Mouse (Mus musculus): ENCODE measurements around the gene Zfp287. TPM values are rescaled to one million over a fixed set of nuclear protein-coding genes. Genes with fewer than 3 reads are reported as not detected.
A peak's percentile ranks its signal among the peaks of the same experiment; 100 is the strongest.

The Zfp287 gene
- polyA plus RNA-seq (2014; fragmentation: Nextera tagmentation; extraction: Ambion mirVana), result 4.8 and 5.4 TPM in 2 replicates

- Histone ChIP-seq H3K4me1 (ENCODE audit: control insufficient read depth in 2 of 2, insufficient read depth in 2 of 2, low read length in 2 of 2) (peaks cover 0 to 7% of the 10 kb centered on the region in 2 experiments; a peak in 2 of 4 replicates), H3K36me3 (ENCODE audit: control insufficient read depth, insufficient read depth, low read length) (peaks cover 17% of the 10 kb centered on the region), H3K4me3 (ENCODE audit: control insufficient read depth in 1 of 2, insufficient read depth in 1 of 2, low read depth in 1 of 2, low read length in 2 of 2) (peak within 1 kb of the TSS; percentile 63 to 78), H3K27me3 (ENCODE audit: control insufficient read depth, insufficient read depth, low read length) (no peaks in the 10 kb centered on the region), H3K27ac (replicated peaks in 1 of 2; ENCODE audit: control insufficient read depth in 1 of 2, insufficient read depth in 1 of 2, low read depth in 2 of 2, low read length in 2 of 2) (peak within 1 kb of the TSS in 1 of 2 experiments; percentile 60; a peak in 1 of 4 replicates), H3K4me2 (ENCODE audit: low read length) (peak within 1 kb of the TSS; percentile 83), H3K9me3 (ENCODE audit: control insufficient read depth, low read length) (no peaks in the 10 kb centered on the region), H3K9ac (ENCODE audit: low read length) (peak within 1 kb of the TSS; percentile 76)
- WGBS, result 2% methylated on average over 48 of the region's 48 CpGs
- peak; percentile 90 for ATAC-seq (ENCODE audit: insufficient number of reproducible peaks, insufficient read depth, low FRiP score, low read depth)
Observed at GRCm38 (mm10) chr11:62731311-62732021, at the start of gene Zfp287. TSS of gene Zfp287 (minus strand) at chr11:62731905.

DNA sequence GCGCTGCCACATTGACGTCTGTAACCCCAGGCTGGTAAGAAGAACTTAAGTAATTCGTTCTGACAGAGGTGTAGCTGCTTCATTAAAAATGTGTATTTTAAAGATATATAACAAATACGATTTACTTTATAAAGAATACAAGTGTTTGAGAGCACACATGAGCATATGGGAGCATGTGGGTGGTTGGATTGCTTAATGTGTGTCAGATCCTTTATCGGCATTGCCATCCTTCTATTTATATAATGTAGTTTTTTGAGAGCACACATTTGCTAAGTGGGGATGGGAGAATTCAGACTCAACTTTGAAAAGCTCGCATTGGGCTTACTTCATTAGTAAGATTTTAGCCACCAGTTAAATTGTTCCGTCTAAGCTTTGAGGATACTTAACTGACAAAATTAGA, 44.8 kb upstream of the Zfp287 start:
- Histone ChIP-seq H3K9me3 (ENCODE audit: control insufficient read depth, low read length) (peaks cover 46% of the 10 kb centered on the region), H3K4me3 (ENCODE audit: control insufficient read depth in 1 of 2, insufficient read depth in 1 of 2, low read depth in 1 of 2, low read length in 2 of 2) (no peak overlapping the region)

GRCm38 (mm10) chr11:62760755-62761457, 29.2 kb upstream of the Zfp287 start:
- Histone ChIP-seq H3K4me1 (ENCODE audit: control insufficient read depth in 2 of 2, insufficient read depth in 2 of 2, low read length in 2 of 2) (peaks cover 6 to 12% of the 10 kb centered on the region in 2 experiments), H3K27ac (replicated peaks in 1 of 2; ENCODE audit: control insufficient read depth in 1 of 2, insufficient read depth in 1 of 2, low read depth in 2 of 2, low read length in 2 of 2) (no peak overlapping the region), H3K9me3 (ENCODE audit: control insufficient read depth, low read length) (no peaks in the 10 kb centered on the region), H3K4me2 (ENCODE audit: low read length) (peak overlapping the region; percentile 41), H3K9ac (ENCODE audit: low read length) (peak overlapping the region; percentile 30; the same call in 1 of the 2 replicates), H3K36me3 (ENCODE audit: control insufficient read depth, insufficient read depth, low read length) (no peaks in the 10 kb centered on the region), H3K4me3 (ENCODE audit: control insufficient read depth in 1 of 2, insufficient read depth in 1 of 2, low read depth in 1 of 2, low read length in 2 of 2) (no peak overlapping the region), H3K27me3 (ENCODE audit: control insufficient read depth, insufficient read depth, low read length) (peaks cover 7% of the 10 kb centered on the region; the same call in 1 of the 2 replicates)
- ATAC-seq (ENCODE audit: insufficient number of reproducible peaks, insufficient read depth, low FRiP score, low read depth), result no peak
- WGBS, result 67% methylated on average over 9 of the region's 9 CpGs

More for the DNA sequence above, 44.8 kb upstream of the Zfp287 start:
- no peak overlapping the region for H3K27ac ChIP-seq (replicated peaks in 1 of 2; ENCODE audit: control insufficient read depth in 1 of 2, insufficient read depth in 1 of 2, low read depth in 2 of 2, low read length in 2 of 2)
- no peak overlapping the region for H3K9ac ChIP-seq (ENCODE audit: low read length)
- 88% methylated on average over 7 of the region's 7 CpGs for WGBS
- no peak for ATAC-seq (ENCODE audit: insufficient number of reproducible peaks, insufficient read depth, low FRiP score, low read depth)
- no peak overlapping the region for H3K4me2 ChIP-seq (ENCODE audit: low read length)
- H3K36me3 ChIP-seq (ENCODE audit: control insufficient read depth, insufficient read depth, low read length), result peaks cover 24% of the 10 kb centered on the region
- H3K4me1 ChIP-seq (ENCODE audit: control insufficient read depth in 2 of 2, insufficient read depth in 2 of 2, low read length in 2 of 2), result no peaks in the 10 kb centered on the region
- H3K27me3 ChIP-seq (ENCODE audit: control insufficient read depth, insufficient read depth, low read length), result no peaks in the 10 kb centered on the region

- Histone ChIP-seq H3K27ac (replicated peaks in 1 of 2; ENCODE audit: control insufficient read depth in 1 of 2, insufficient read depth in 1 of 2, low read depth in 2 of 2, low read length in 2 of 2) (no peak overlapping the region), H3K9me3 (ENCODE audit: control insufficient read depth, low read length) (no peaks in the 10 kb centered on the region), H3K4me2 (ENCODE audit: low read length) (no peak overlapping the region), H3K27me3 (ENCODE audit: control insufficient read depth, insufficient read depth, low read length) (peaks cover 10% of the 10 kb centered on the region; the same call in 1 of the 2 replicates), H3K9ac (ENCODE audit: low read length) (no peak overlapping the region), H3K36me3 (ENCODE audit: control insufficient read depth, insufficient read depth, low read length) (no peaks in the 10 kb centered on the region), H3K4me3 (ENCODE audit: control insufficient read depth in 1 of 2, insufficient read depth in 1 of 2, low read depth in 1 of 2, low read length in 2 of 2) (no peak overlapping the region), H3K4me1 (ENCODE audit: control insufficient read depth in 2 of 2, insufficient read depth in 2 of 2, low read length in 2 of 2) (peaks cover 6 to 12% of the 10 kb centered on the region in 2 experiments)
- 94% methylated on average over 11 of the region's 11 CpGs for WGBS
- ATAC-seq (ENCODE audit: insufficient number of reproducible peaks, insufficient read depth, low FRiP score, low read depth), result no peak
Observed at GRCm38 (mm10) chr11:62758491-62758890, 26.8 kb upstream of the Zfp287 start.

- no peak overlapping the region for H3K4me3 ChIP-seq (ENCODE audit: control insufficient read depth in 1 of 2, insufficient read depth in 1 of 2, low read depth in 1 of 2, low read length in 2 of 2)
- H3K27me3 ChIP-seq (ENCODE audit: control insufficient read depth, insufficient read depth, low read length), result peaks cover 10% of the 10 kb centered on the region; the same call in 1 of the 2 replicates
- peaks cover 6 to 12% of the 10 kb centered on the region in 2 experiments for H3K4me1 ChIP-seq (ENCODE audit: control insufficient read depth in 2 of 2, insufficient read depth in 2 of 2, low read length in 2 of 2)
- no peak overlapping the region for H3K27ac ChIP-seq (replicated peaks in 1 of 2; ENCODE audit: control insufficient read depth in 1 of 2, insufficient read depth in 1 of 2, low read depth in 2 of 2, low read length in 2 of 2)
- ATAC-seq (ENCODE audit: insufficient number of reproducible peaks, insufficient read depth, low FRiP score, low read depth), result no peak
- H3K4me2 ChIP-seq (ENCODE audit: low read length), result no peak overlapping the region
- no peaks in the 10 kb centered on the region for H3K36me3 ChIP-seq (ENCODE audit: control insufficient read depth, insufficient read depth, low read length)
- no peak overlapping the region for H3K9ac ChIP-seq (ENCODE audit: low read length)
- WGBS, result 77% methylated on average over 6 of the region's 6 CpGs
- H3K9me3 ChIP-seq (ENCODE audit: control insufficient read depth, low read length), result no peaks in the 10 kb centered on the region
Observed at GRCm38 (mm10) chr11:62757906-62758305, 26.2 kb upstream of the Zfp287 start.

DNA sequence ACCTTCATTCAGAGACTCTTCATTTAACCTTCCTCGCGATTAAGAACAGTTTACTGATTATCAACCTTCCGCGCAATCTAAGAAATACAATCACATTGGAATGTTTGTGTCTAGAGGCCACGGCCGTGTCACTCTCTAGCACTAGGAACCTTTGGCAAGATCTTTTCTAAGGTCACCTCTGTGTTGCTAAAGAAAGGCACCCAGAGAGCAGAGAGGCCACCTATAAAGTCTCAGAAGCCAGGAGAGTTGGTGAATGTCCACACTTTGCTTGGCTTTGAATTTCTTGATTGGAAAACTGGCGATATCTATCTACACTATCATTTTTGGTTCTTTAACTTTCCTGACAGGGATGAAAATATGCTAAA, 25.4 kb upstream of the Zfp287 start:
- ATAC-seq (ENCODE audit: insufficient number of reproducible peaks, insufficient read depth, low FRiP score, low read depth), result no peak
- Histone ChIP-seq H3K4me3 (ENCODE audit: control insufficient read depth in 1 of 2, insufficient read depth in 1 of 2, low read depth in 1 of 2, low read length in 2 of 2) (peak overlapping the region in 1 of 2 experiments; percentile 8; a peak in 1 of 4 replicates), H3K27me3 (ENCODE audit: control insufficient read depth, insufficient read depth, low read length) (peaks cover 10% of the 10 kb centered on the region; the same call in 1 of the 2 replicates), H3K9ac (ENCODE audit: low read length) (0 out of 2 replicates have a peak overlapping the region, but pooled peaks have one; percentile 44), H3K36me3 (ENCODE audit: control insufficient read depth, insufficient read depth, low read length) (no peaks in the 10 kb centered on the region), H3K27ac (replicated peaks in 1 of 2; ENCODE audit: control insufficient read depth in 1 of 2, insufficient read depth in 1 of 2, low read depth in 2 of 2, low read length in 2 of 2) (no peak overlapping the region), H3K9me3 (ENCODE audit: control insufficient read depth, low read length) (no peaks in the 10 kb centered on the region), H3K4me2 (ENCODE audit: low read length) (peak overlapping the region; percentile 54), H3K4me1 (ENCODE audit: control insufficient read depth in 2 of 2, insufficient read depth in 2 of 2, low read length in 2 of 2) (peaks cover 6 to 12% of the 10 kb centered on the region in 2 experiments)
- 6% methylated on average over 7 of the region's 7 CpGs for WGBS

DNA sequence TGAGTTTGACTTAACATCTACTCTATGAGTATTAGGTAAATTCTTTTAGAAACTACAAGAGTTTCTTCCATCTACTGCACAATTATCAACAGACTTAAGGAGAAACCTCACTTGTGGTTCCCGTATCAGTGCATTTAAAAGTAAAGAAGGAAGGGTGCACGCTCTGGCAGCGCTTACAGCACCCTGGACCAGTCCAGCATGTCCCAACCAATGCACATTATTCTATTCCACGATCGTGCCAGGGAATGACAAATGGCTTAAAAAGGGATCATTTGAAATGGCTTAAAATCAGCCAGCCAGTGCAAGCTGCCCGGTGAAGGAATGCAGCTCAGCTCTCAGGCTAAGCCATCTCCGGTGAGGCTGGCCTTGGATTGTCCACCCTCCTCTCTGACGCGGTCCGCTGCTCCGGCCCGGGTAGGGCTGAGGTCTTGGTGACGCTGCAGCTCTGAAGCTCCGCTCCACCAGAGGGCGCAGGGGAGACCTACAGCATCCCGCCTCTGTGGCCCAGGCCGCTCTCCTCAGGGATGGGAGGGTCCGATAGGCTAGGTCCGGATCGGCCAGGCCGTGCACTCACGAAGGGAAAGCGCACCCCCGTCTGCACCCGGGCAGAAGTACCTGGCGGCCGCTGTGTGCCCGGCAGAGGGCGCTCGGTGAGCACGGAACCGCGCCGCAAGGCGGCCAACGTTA, 24.9 kb upstream of the Zfp287 start:
- peak overlapping the region; percentile 54 for H3K4me2 ChIP-seq (ENCODE audit: low read length)
- H3K36me3 ChIP-seq (ENCODE audit: control insufficient read depth, insufficient read depth, low read length), result no peaks in the 10 kb centered on the region
- peaks cover 3 to 7% of the 10 kb centered on the region in 2 experiments for H3K4me1 ChIP-seq (ENCODE audit: control insufficient read depth in 2 of 2, insufficient read depth in 2 of 2, low read length in 2 of 2)
- H3K9me3 ChIP-seq (ENCODE audit: control insufficient read depth, low read length), result no peaks in the 10 kb centered on the region
- ATAC-seq (ENCODE audit: insufficient number of reproducible peaks, insufficient read depth, low FRiP score, low read depth), result peak; percentile 99
- peak overlapping the region in 1 of 2 experiments; percentile 8; a peak in 1 of 4 replicates for H3K4me3 ChIP-seq (ENCODE audit: control insufficient read depth in 1 of 2, insufficient read depth in 1 of 2, low read depth in 1 of 2, low read length in 2 of 2)
- H3K9ac ChIP-seq (ENCODE audit: low read length), result no peak overlapping the region
- 7% methylated on average over 36 of the region's 36 CpGs for WGBS
- H3K27ac ChIP-seq (replicated peaks in 1 of 2; ENCODE audit: control insufficient read depth in 1 of 2, insufficient read depth in 1 of 2, low read depth in 2 of 2, low read length in 2 of 2), result no peak overlapping the region
- peaks cover 10% of the 10 kb centered on the region; the same call in 1 of the 2 replicates for H3K27me3 ChIP-seq (ENCODE audit: control insufficient read depth, insufficient read depth, low read length)
